Mouse (Mus musculus) gastrocnemius, postnatal 10 days (tissue): Measurements from ENCODE around the gene Adamts3. TPM values are rescaled to one million over a fixed set of nuclear protein-coding genes. Genes with fewer than 3 reads are reported as not detected.

Experiments used
- DNase-seq: peaks from one replicate; pipeline ENCODE4 v3.0.0; 2021; ENCODE audit warnings: mixed read lengths
- total RNA-seq, 2 experiments: library from RNA; stranded (reverse); gene quantifications; 2 replicates each; pipeline ENCODE4 v1.2.3; 2021

Gene Adamts3
- total RNA-seq, 2 experiments from 2014 or later: 5.4 to 5.8 TPM

- DNase-seq: no peak
Observed at GRCm38 (mm10) chr5:89816610-89817009, 66.5 kb downstream of the Adamts3 start.

GRCm38 (mm10) chr5:89814552-89814951, 68.6 kb downstream of the Adamts3 start:
- no peak for DNase-seq

GRCm38 (mm10) chr5:89800181-89800816, 82.8 kb downstream of the Adamts3 start:
- DNase-seq: no peak

- no peak for DNase-seq
Observed at GRCm38 (mm10) chr5:89793706-89794105, 89.4 kb downstream of the Adamts3 start.

- DNase-seq: no peak
Observed at GRCm38 (mm10) chr5:89784635-89785034, 98.5 kb downstream of the Adamts3 start.

GRCm38 (mm10) chr5:89779823-89780222, 103.3 kb downstream of the Adamts3 start:
- no peak for DNase-seq

- DNase-seq: peak; percentile 17
Observed at GRCm38 (mm10) chr5:89778610-89779009, 104.5 kb downstream of the Adamts3 start.

- no peak for DNase-seq
Observed at GRCm38 (mm10) chr5:89777411-89777810, 105.7 kb downstream of the Adamts3 start.

GRCm38 (mm10) chr5:89770655-89771355, 112.3 kb downstream of the Adamts3 start:
- DNase-seq: no peak

- DNase-seq: no peak
Observed at GRCm38 (mm10) chr5:89763189-89764187, 119.6 kb downstream of the Adamts3 start.

GRCm38 (mm10) chr5:89760368-89760767, 122.8 kb downstream of the Adamts3 start:
- DNase-seq: no peak

- DNase-seq: no peak
Observed at GRCm38 (mm10) chr5:89751836-89752235, 131.3 kb downstream of the Adamts3 start.

GRCm38 (mm10) chr5:89748185-89748884, 134.8 kb downstream of the Adamts3 start:
- no peak for DNase-seq

GRCm38 (mm10) chr5:89747149-89747659, 135.9 kb downstream of the Adamts3 start:
- DNase-seq: no peak

- no peak for DNase-seq
Observed at GRCm38 (mm10) chr5:89745112-89745511, 138.0 kb downstream of the Adamts3 start.

GRCm38 (mm10) chr5:89734759-89735158, 148.4 kb downstream of the Adamts3 start:
- DNase-seq: no peak

- no peak for DNase-seq
Observed at GRCm38 (mm10) chr5:89730411-89730810, 152.7 kb downstream of the Adamts3 start.

- DNase-seq: no peak
Observed at GRCm38 (mm10) chr5:89728117-89728516, 155.0 kb downstream of the Adamts3 start.

- no peak for DNase-seq
Observed at GRCm38 (mm10) chr5:89727497-89728057, 155.6 kb downstream of the Adamts3 start.

GRCm38 (mm10) chr5:89714552-89714951, 168.6 kb downstream of the Adamts3 start:
- DNase-seq: no peak

GRCm38 (mm10) chr5:89711116-89711859, 171.8 kb downstream of the Adamts3 start:
- no peak for DNase-seq
